Mouse (Mus musculus) liver, embryonic 15.5 days (tissue): ENCODE measurements at regions not wholly inside any gene's neighbourhood (a gene's known extent, or its start where the extent isn't known, plus 50 kb on each side); places are given as distances from the start of the nearest gene placed in this dataset.

Experiments
- ATAC-seq: fragments of 200-750 bp; cut with Nextera tagmentation; 2 replicates; pipeline ENCODE4 v1.8.0; 2017; ENCODE audit warnings: moderate number of reproducible peaks, mild to moderate bottlenecking, moderate library complexity; ENCODE audit not compliant: insufficient read depth
- H3K27ac ChIP-seq: fragments of 300-500 bp; sonication (generic); replicated peaks from 2 replicates; pipeline ENCODE4 v1.5.1; 2015; ENCODE audit warnings: mild to moderate bottlenecking, inconsistent platforms
- H3K27me3 ChIP-seq: fragments of 300-500 bp; sonication (generic); 2 replicates; pipeline ENCODE4 v1.6.1; 2015; ENCODE audit warnings: mild to moderate bottlenecking, inconsistent platforms
- H3K36me3 ChIP-seq: fragments of 300-500 bp; sonication (generic); replicated peaks from 2 replicates; pipeline ENCODE4 v1.6.1; 2015; ENCODE audit warnings: moderate library complexity, mild to moderate bottlenecking, inconsistent platforms
- H3K4me1 ChIP-seq: fragments of 300-500 bp; sonication (generic); replicated peaks from 2 replicates; pipeline ENCODE4 v1.6.1; 2015; ENCODE audit warnings: inconsistent platforms
- H3K4me2 ChIP-seq: fragments of 300-500 bp; sonication (generic); 2 replicates; pipeline ENCODE4 v1.6.1; 2015; ENCODE audit warnings: moderate library complexity, mild to moderate bottlenecking, inconsistent platforms
- H3K4me3 ChIP-seq: fragments of 300-500 bp; sonication (generic); replicated peaks from 2 replicates; pipeline ENCODE4 v1.5.1; 2015; ENCODE audit warnings: mild to moderate bottlenecking, inconsistent platforms
- H3K9ac ChIP-seq: fragments of 300-500 bp; sonication (generic); 2 replicates; pipeline ENCODE4 v1.6.1; 2015; ENCODE audit warnings: moderate library complexity, mild to moderate bottlenecking, inconsistent platforms
- H3K9me3 ChIP-seq: fragments of 300-500 bp; sonication (generic); replicated peaks from 2 replicates; pipeline ENCODE4 v1.6.1; 2016; ENCODE audit warnings: inconsistent platforms
- WGBS: fragments of 180-500 bp; shearing (Covaris S2); methylation state at CpG from one replicate; pipeline ENCODE4 v1.1.7; 2015; ENCODE audit warnings: mixed read lengths; ENCODE audit not compliant: insufficient replicate concordance; 5-methylcytosine and 5-hydroxymethylcytosine counted together

- Histone ChIP-seq H3K27ac (no peak overlapping the region), H3K27me3 (no peaks in the 10 kb centered on the region), H3K4me3 (no peak overlapping the region), H3K36me3 (no peaks in the 10 kb centered on the region), H3K9me3 (no peaks in the 10 kb centered on the region), H3K9ac (no peak overlapping the region), H3K4me1 (no peaks in the 10 kb centered on the region), H3K4me2 (no peak overlapping the region)
- ATAC-seq: no peak
- WGBS: 52% methylated on average over 1 of the region's 1 CpGs
These were observed 156.6 kb downstream of the Nuf2 start for GRCm38 (mm10) chr1:169374686-169375085.

GRCm38 (mm10) chr1:169368758-169369157 is 162.5 kb downstream of the Nuf2 start:
- 19% methylated on average over 3 of the region's 3 CpGs for WGBS
- no peak overlapping the region for H3K4me3 ChIP-seq
- ATAC-seq: no peak
- H3K27me3 ChIP-seq: no peaks in the 10 kb centered on the region
- no peak overlapping the region for H3K9ac ChIP-seq
- no peaks in the 10 kb centered on the region for H3K9me3 ChIP-seq
- no peak overlapping the region for H3K4me2 ChIP-seq
- H3K4me1 ChIP-seq: no peaks in the 10 kb centered on the region
- no peak overlapping the region for H3K27ac ChIP-seq
- H3K36me3 ChIP-seq: no peaks in the 10 kb centered on the region

GRCm38 (mm10) chr1:169367772-169368501 is 163.3 kb downstream of the Nuf2 start:
- no peak for ATAC-seq
- Histone ChIP-seq H3K9ac (no peak overlapping the region), H3K9me3 (no peaks in the 10 kb centered on the region), H3K27me3 (no peaks in the 10 kb centered on the region), H3K27ac (no peak overlapping the region), H3K36me3 (no peaks in the 10 kb centered on the region), H3K4me2 (no peak overlapping the region), H3K4me3 (no peak overlapping the region), H3K4me1 (no peaks in the 10 kb centered on the region)
- 51% methylated on average over 10 of the region's 10 CpGs for WGBS

GRCm38 (mm10) chr1:169367316-169367715 is 163.9 kb downstream of the Nuf2 start:
- Histone ChIP-seq H3K27ac (no peak overlapping the region), H3K27me3 (no peaks in the 10 kb centered on the region), H3K4me1 (no peaks in the 10 kb centered on the region), H3K9ac (no peak overlapping the region), H3K4me2 (no peak overlapping the region), H3K9me3 (no peaks in the 10 kb centered on the region), H3K36me3 (no peaks in the 10 kb centered on the region), H3K4me3 (no peak overlapping the region)
- ATAC-seq: no peak
- 35% methylated on average over 4 of the region's 4 CpGs for WGBS

GRCm38 (mm10) chr1:169362564-169362963 is 168.7 kb downstream of the Nuf2 start:
- Histone ChIP-seq H3K4me3 (no peak overlapping the region), H3K4me1 (no peaks in the 10 kb centered on the region), H3K9ac (no peak overlapping the region), H3K4me2 (no peak overlapping the region), H3K36me3 (no peaks in the 10 kb centered on the region), H3K9me3 (no peaks in the 10 kb centered on the region), H3K27me3 (no peaks in the 10 kb centered on the region), H3K27ac (no peak overlapping the region)
- whole genome bisulfite sequencing: 62% methylated on average over 4 of the region's 4 CpGs
- ATAC-seq: no peak

GRCm38 (mm10) chr1:169357652-169358241 is 173.5 kb downstream of the Nuf2 start:
- Histone ChIP-seq H3K27ac (no peak overlapping the region), H3K4me2 (no peak overlapping the region), H3K36me3 (no peaks in the 10 kb centered on the region), H3K4me3 (no peak overlapping the region), H3K27me3 (no peaks in the 10 kb centered on the region), H3K9ac (no peak overlapping the region), H3K9me3 (no peaks in the 10 kb centered on the region), H3K4me1 (no peaks in the 10 kb centered on the region)
- WGBS: 58% methylated on average over 6 of the region's 6 CpGs
- no peak for ATAC-seq

- Histone ChIP-seq H3K27me3 (no peaks in the 10 kb centered on the region), H3K27ac (no peak overlapping the region), H3K9ac (no peak overlapping the region), H3K36me3 (no peaks in the 10 kb centered on the region), H3K4me3 (no peak overlapping the region), H3K4me2 (no peak overlapping the region), H3K4me1 (no peaks in the 10 kb centered on the region), H3K9me3 (no peaks in the 10 kb centered on the region)
- 58% methylated on average over 5 of the region's 5 CpGs for WGBS
- ATAC-seq: no peak
These were observed 177.2 kb downstream of the Nuf2 start for GRCm38 (mm10) chr1:169354021-169354420.

GRCm38 (mm10) chr1:169347692-169348091 is 183.6 kb downstream of the Nuf2 start:
- no peak overlapping the region for H3K4me2 ChIP-seq
- no peak overlapping the region for H3K9ac ChIP-seq
- no peak overlapping the region for H3K4me3 ChIP-seq
- H3K27me3 ChIP-seq: no peaks in the 10 kb centered on the region
- no peaks in the 10 kb centered on the region for H3K9me3 ChIP-seq
- H3K4me1 ChIP-seq: no peaks in the 10 kb centered on the region
- WGBS: 23% methylated on average over 2 of the region's 2 CpGs
- H3K27ac ChIP-seq: no peak overlapping the region
- no peaks in the 10 kb centered on the region for H3K36me3 ChIP-seq
- ATAC-seq: no peak

GRCm38 (mm10) chr1:169346876-169347275 is 184.4 kb downstream of the Nuf2 start:
- H3K36me3 ChIP-seq: no peaks in the 10 kb centered on the region
- H3K4me1 ChIP-seq: no peaks in the 10 kb centered on the region
- no peak overlapping the region for H3K9ac ChIP-seq
- ATAC-seq: no peak
- H3K4me2 ChIP-seq: no peak overlapping the region
- H3K27me3 ChIP-seq: no peaks in the 10 kb centered on the region
- 74% methylated on average over 1 of the region's 1 CpGs for WGBS
- no peak overlapping the region for H3K27ac ChIP-seq
- no peaks in the 10 kb centered on the region for H3K9me3 ChIP-seq
- H3K4me3 ChIP-seq: no peak overlapping the region

- no peak overlapping the region for H3K9ac ChIP-seq
- H3K27ac ChIP-seq: no peak overlapping the region
- no peak for ATAC-seq
- no peak overlapping the region for H3K4me3 ChIP-seq
- no peaks in the 10 kb centered on the region for H3K27me3 ChIP-seq
- H3K36me3 ChIP-seq: no peaks in the 10 kb centered on the region
- H3K9me3 ChIP-seq: no peaks in the 10 kb centered on the region
- 41% methylated on average over 1 of the region's 1 CpGs for WGBS
- no peak overlapping the region for H3K4me2 ChIP-seq
- H3K4me1 ChIP-seq: no peaks in the 10 kb centered on the region
These were observed 190.1 kb downstream of the Nuf2 start for GRCm38 (mm10) chr1:169341131-169341530.

- ATAC-seq: no peak
- WGBS: 67% methylated on average over 4 of the region's 4 CpGs
These were observed 192.8 kb downstream of the Nuf2 start for GRCm38 (mm10) chr1:169338461-169338860.

GRCm38 (mm10) chr1:169332165-169332564 is 199.1 kb downstream of the Nuf2 start:
- Histone ChIP-seq H3K4me1 (no peaks in the 10 kb centered on the region), H3K36me3 (no peaks in the 10 kb centered on the region), H3K27me3 (no peaks in the 10 kb centered on the region), H3K4me2 (no peak overlapping the region), H3K27ac (no peak overlapping the region), H3K9me3 (no peaks in the 10 kb centered on the region), H3K4me3 (no peak overlapping the region), H3K9ac (no peak overlapping the region)
- 67% methylated on average over 5 of the region's 5 CpGs for WGBS
- ATAC-seq: no peak

More at GRCm38 (mm10) chr1:169338461-169338860, 192.8 kb downstream of the Nuf2 start:
- no peak overlapping the region for H3K4me2 ChIP-seq
- H3K27me3 ChIP-seq: no peaks in the 10 kb centered on the region
- H3K27ac ChIP-seq: no peak overlapping the region
- H3K4me3 ChIP-seq: no peak overlapping the region
- H3K9ac ChIP-seq: no peak overlapping the region
- no peaks in the 10 kb centered on the region for H3K4me1 ChIP-seq
- H3K36me3 ChIP-seq: no peaks in the 10 kb centered on the region
- no peaks in the 10 kb centered on the region for H3K9me3 ChIP-seq
